Mouse (Mus musculus) cerebellum, postnatal 4 days (tissue): ENCODE measurements at regions not wholly inside any gene's neighbourhood (a gene's known extent, or its start where the extent isn't known, plus 50 kb on each side); places are given as distances from the start of the nearest gene placed in this dataset.

Experiments used
- DNase-seq, 2 experiments: peaks; one replicate each; pipeline ENCODE4 v3.0.0; 2022; ENCODE audit warnings: low spot score in 2 of 2, mixed read lengths in 1 of 2

- no peak for DNase-seq
Observed at GRCm38 (mm10) chr10:9168725-9169124, 282.9 kb upstream of the Sash1 start.

- DNase-seq = no peak
Observed at GRCm38 (mm10) chr10:9166017-9166416, 280.1 kb upstream of the Sash1 start.

GRCm38 (mm10) chr10:9165598-9165997, 279.7 kb upstream of the Sash1 start:
- no peak for DNase-seq

GRCm38 (mm10) chr10:9164333-9164732, 278.5 kb upstream of the Sash1 start:
- DNase-seq = peak in 1 of 2 experiments; percentile 12

GRCm38 (mm10) chr10:9161597-9161996, 275.7 kb upstream of the Sash1 start:
- no peak for DNase-seq

GRCm38 (mm10) chr10:9157299-9158215, 271.7 kb upstream of the Sash1 start:
- no peak for DNase-seq

GRCm38 (mm10) chr10:9136099-9136498, 250.2 kb upstream of the Sash1 start:
- DNase-seq = no peak

- no peak for DNase-seq
Observed at GRCm38 (mm10) chr10:9134293-9135021, 248.6 kb upstream of the Sash1 start.

GRCm38 (mm10) chr10:9130061-9130460, 244.2 kb upstream of the Sash1 start:
- DNase-seq = no peak

GRCm38 (mm10) chr10:9119249-9119648, 233.4 kb upstream of the Sash1 start:
- no peak for DNase-seq

GRCm38 (mm10) chr10:9117648-9118551, 232.0 kb upstream of the Sash1 start:
- peak in 1 of 2 experiments; percentile 17 for DNase-seq

GRCm38 (mm10) chr10:9117134-9117533, 231.3 kb upstream of the Sash1 start:
- DNase-seq = no peak

GRCm38 (mm10) chr10:9113706-9114105, 227.8 kb upstream of the Sash1 start:
- DNase-seq = no peak

GRCm38 (mm10) chr10:9111051-9111450, 225.2 kb upstream of the Sash1 start:
- no peak for DNase-seq

GRCm38 (mm10) chr10:9096207-9096606, 210.3 kb upstream of the Sash1 start:
- DNase-seq = no peak

GRCm38 (mm10) chr10:9095163-9095562, 209.3 kb upstream of the Sash1 start:
- DNase-seq = no peak

GRCm38 (mm10) chr10:9092237-9092885, 206.5 kb upstream of the Sash1 start:
- DNase-seq = peak in 1 of 2 experiments; percentile 57

GRCm38 (mm10) chr10:9090961-9091360, 205.1 kb upstream of the Sash1 start:
- no peak for DNase-seq

GRCm38 (mm10) chr10:9087871-9088270, 202.0 kb upstream of the Sash1 start:
- no peak for DNase-seq

GRCm38 (mm10) chr10:9087171-9087570, 201.3 kb upstream of the Sash1 start:
- DNase-seq = no peak

GRCm38 (mm10) chr10:9086666-9087065, 200.8 kb upstream of the Sash1 start:
- no peak for DNase-seq
